Mouse (Mus musculus) liver, embryonic 14.5 days (tissue): ENCODE data around the gene Adgrb2. TPM values are rescaled to one million over a fixed set of nuclear protein-coding genes. Genes with fewer than 3 reads are reported as not detected.

Experiments
- ATAC-seq: fragments of 200-750 bp; cut with Nextera tagmentation; 2 replicates; pipeline ENCODE4 v1.8.0; 2017; ENCODE audit warnings: moderate number of reproducible peaks, mild to moderate bottlenecking, moderate library complexity; ENCODE audit not compliant: insufficient read depth
- DNase-seq, 3 experiments: peaks; one replicate each; pipeline ENCODE4 v3.0.0-alpha.2; 2012 to 2013; ENCODE audit warnings: low read depth in 3 of 3, low spot score in 3 of 3
- H3K27ac ChIP-seq: fragments of 300-500 bp; sonication (generic); 2 replicates; pipeline ENCODE4 v1.5.1; 2014; ENCODE audit warnings: moderate library complexity, mild to moderate bottlenecking, control low read depth, inconsistent platforms
- H3K27me3 ChIP-seq: fragments of 300-500 bp; sonication (generic); 2 replicates; pipeline ENCODE4 v1.6.1; 2014; ENCODE audit warnings: mild to moderate bottlenecking, low read length, moderate library complexity; ENCODE audit not compliant: control insufficient read depth, insufficient read depth
- H3K36me3 ChIP-seq: fragments of 300-500 bp; sonication (generic); replicated peaks from 2 replicates; pipeline ENCODE4 v1.6.1; 2014; ENCODE audit warnings: low read depth; ENCODE audit not compliant: control insufficient read depth, insufficient read depth
- H3K4me1 ChIP-seq, 2 experiments: fragments of 200-500 bp in 1 of 2; fragments of 300-500 bp in 1 of 2; sonication (generic) in 1 of 2; replicated peaks; 2 replicates each; pipeline ENCODE4 v1.6.1; 2012 to 2014; ENCODE audit warnings: antibody characterized with exemption in 1 of 2, inconsistent platforms in 1 of 2, low read length in 1 of 2; ENCODE audit not compliant: control insufficient read depth in 2 of 2, insufficient read depth in 2 of 2
- H3K4me2 ChIP-seq: fragments of 300-500 bp; sonication (generic); 2 replicates; pipeline ENCODE4 v1.6.1; 2014; ENCODE audit warnings: low read depth, mild to moderate bottlenecking, control low read depth, moderate library complexity
- H3K4me3 ChIP-seq, 2 experiments: fragments of 200-500 bp in 1 of 2; fragments of 300-500 bp in 1 of 2; sonication (generic) in 1 of 2; 2 replicates each; pipeline ENCODE4 v1.5.1; 2012 to 2014; ENCODE audit warnings: low read depth in 2 of 2, low read length in 2 of 2, mild to moderate bottlenecking in 2 of 2, control low read depth in 1 of 2, inconsistent platforms in 1 of 2, moderate library complexity in 1 of 2; ENCODE audit not compliant: insufficient read depth in 1 of 2
- H3K9ac ChIP-seq: fragments of 300-500 bp; sonication (generic); replicated peaks from 2 replicates; pipeline ENCODE4 v1.6.1; 2014; ENCODE audit warnings: mild to moderate bottlenecking, control low read depth, moderate library complexity
- H3K9me3 ChIP-seq: fragments of 300-500 bp; sonication (generic); 2 replicates; pipeline ENCODE4 v1.6.1; 2016; ENCODE audit warnings: low read length, mixed read lengths; ENCODE audit not compliant: control insufficient read depth
- CTCF ChIP-seq: IDR thresholded peaks from 2 replicates; pipeline ENCODE4 v1.5.1; 2016; ENCODE audit warnings: antibody characterized with exemption, low read depth, control low read depth
- EP300 ChIP-seq: IDR thresholded peaks from 2 replicates; pipeline ENCODE4 v1.6.1; 2016; ENCODE audit warnings: antibody characterized with exemption, low read depth
- WGBS: fragments of 180-500 bp; shearing (Covaris S2); extraction: QIAGEN DNeasy Blood & Tissue Kit; methylation state at CpG from one replicate; pipeline ENCODE4 v1.1.7; 2014; ENCODE audit not compliant: insufficient replicate concordance; 5-methylcytosine and 5-hydroxymethylcytosine counted together
- polyA plus RNA-seq, 2 experiments: library from polyadenylated mRNA; depleted of rRNA in 1 of 2; stranded (reverse) in 1 of 2; unstranded in 1 of 2; fragments of >200 nt; fragmentation: Nextera tagmentation in 1 of 2; extraction: Ambion mirVana in 1 of 2; gene quantifications; 2 replicates each; pipeline versions ENCODE4 v1.2.1 to v1.2.3; 2012 to 2014

Gene Adgrb2
- polyA plus RNA-seq, 2 experiments: 0.15 to 0.22 TPM

- 19% methylated on average over 5 of the region's 5 CpGs for WGBS
- Histone ChIP-seq H3K4me2 (no peak overlapping the region), H3K9ac (no peak overlapping the region), H3K27me3 (peaks cover 69% of the 10 kb centered on the region), H3K36me3 (no peaks in the 10 kb centered on the region), H3K4me1 (no peaks in the 10 kb centered on the region), H3K4me3 (no peak overlapping the region), H3K27ac (no peak overlapping the region), H3K9me3 (no peaks in the 10 kb centered on the region)
- DNase-seq (no peak), ATAC-seq (no peak)
- TF ChIP-seq CTCF (no peak), EP300 (no peak)
Observed at GRCm38 (mm10) chr4:129983046-129983445, 1.6 kb upstream of the Adgrb2 start.

GRCm38 (mm10) chr4:129983764-129984420, 778 bp upstream of the Adgrb2 start:
- Histone ChIP-seq H3K36me3 (no peaks in the 10 kb centered on the region), H3K27me3 (peaks cover 77% of the 10 kb centered on the region), H3K4me2 (no peak overlapping the region), H3K4me1 (no peaks in the 10 kb centered on the region), H3K9me3 (no peaks in the 10 kb centered on the region), H3K9ac (no peak overlapping the region), H3K27ac (no peak overlapping the region), H3K4me3 (no peak overlapping the region)
- TF ChIP-seq EP300: no peak
- TF ChIP-seq CTCF: peak; percentile 61
- DNase-seq: no peak
- ATAC-seq: no peak
- WGBS: 5% methylated on average over 15 of the region's 15 CpGs

GRCm38 (mm10) chr4:129985161-129985670, 546 bp downstream of the Adgrb2 start:
- peak overlapping the region in 1 of 2 experiments; percentile 17; a peak in 2 of 4 replicates for H3K4me3 ChIP-seq
- H3K4me2 ChIP-seq: peak overlapping the region; percentile 38
- no peaks in the 10 kb centered on the region for H3K36me3 ChIP-seq
- DNase-seq: no peak
- H3K27me3 ChIP-seq: peaks cover 82% of the 10 kb centered on the region
- H3K4me1 ChIP-seq: no peaks in the 10 kb centered on the region
- WGBS: under 1% methylated on average over 32 of the region's 48 CpGs
- H3K9me3 ChIP-seq: no peaks in the 10 kb centered on the region
- no peak overlapping the region for H3K27ac ChIP-seq
- no peak overlapping the region for H3K9ac ChIP-seq
- no peak for ATAC-seq
- no peak for TF ChIP-seq CTCF

GRCm38 (mm10) chr4:129985671-129986441, 1.2 kb downstream of the Adgrb2 start:
- ATAC-seq (no peak), DNase-seq (no peak)
- Histone ChIP-seq H3K27ac (no peak overlapping the region), H3K27me3 (peaks cover 82% of the 10 kb centered on the region), H3K4me1 (no peaks in the 10 kb centered on the region), H3K9ac (no peak overlapping the region), H3K4me3 (no peak overlapping the region; a peak in 2 of 4 replicates), H3K36me3 (no peaks in the 10 kb centered on the region), H3K9me3 (no peaks in the 10 kb centered on the region), H3K4me2 (peak overlapping the region; percentile 38)
- TF ChIP-seq CTCF (no peak), EP300 (no peak)
- WGBS: under 1% methylated on average over 57 of the region's 58 CpGs
